Mouse (Mus musculus) layer of hippocampus, adult 2 months (tissue): ENCODE results near the gene Prnp. TPM values are rescaled to one million over a fixed set of nuclear protein-coding genes. Genes with fewer than 3 reads are reported as not detected.

Source experiments
- DNase-seq, 2 experiments: peaks; one replicate each; pipeline ENCODE4 v3.0.0; 2022; ENCODE audit warnings: low spot score in 2 of 2
- H3K27ac ChIP-seq: fragments of 200-600 bp; 2 replicates; pipeline ENCODE4 v1.8.1; 2022
- H3K4me3 ChIP-seq: fragments of 200-600 bp; 2 replicates; pipeline ENCODE4 v1.8.1; 2022; ENCODE audit warnings: mild to moderate bottlenecking
- CTCF ChIP-seq: fragments of 200-600 bp; conservative IDR thresholded peaks from 2 replicates; pipeline ENCODE4 v1.8.1; 2022; ENCODE audit warnings: antibody characterized with exemption, mild to moderate bottlenecking, moderate library complexity
- total RNA-seq, 2 experiments: library from RNA; stranded (reverse); gene quantifications; 2 replicates each; pipeline ENCODE4 v1.2.3; 2021

Prnp gene
- total RNA-seq, 2 experiments from 2014 or later = 984 to 990 TPM

DNA sequence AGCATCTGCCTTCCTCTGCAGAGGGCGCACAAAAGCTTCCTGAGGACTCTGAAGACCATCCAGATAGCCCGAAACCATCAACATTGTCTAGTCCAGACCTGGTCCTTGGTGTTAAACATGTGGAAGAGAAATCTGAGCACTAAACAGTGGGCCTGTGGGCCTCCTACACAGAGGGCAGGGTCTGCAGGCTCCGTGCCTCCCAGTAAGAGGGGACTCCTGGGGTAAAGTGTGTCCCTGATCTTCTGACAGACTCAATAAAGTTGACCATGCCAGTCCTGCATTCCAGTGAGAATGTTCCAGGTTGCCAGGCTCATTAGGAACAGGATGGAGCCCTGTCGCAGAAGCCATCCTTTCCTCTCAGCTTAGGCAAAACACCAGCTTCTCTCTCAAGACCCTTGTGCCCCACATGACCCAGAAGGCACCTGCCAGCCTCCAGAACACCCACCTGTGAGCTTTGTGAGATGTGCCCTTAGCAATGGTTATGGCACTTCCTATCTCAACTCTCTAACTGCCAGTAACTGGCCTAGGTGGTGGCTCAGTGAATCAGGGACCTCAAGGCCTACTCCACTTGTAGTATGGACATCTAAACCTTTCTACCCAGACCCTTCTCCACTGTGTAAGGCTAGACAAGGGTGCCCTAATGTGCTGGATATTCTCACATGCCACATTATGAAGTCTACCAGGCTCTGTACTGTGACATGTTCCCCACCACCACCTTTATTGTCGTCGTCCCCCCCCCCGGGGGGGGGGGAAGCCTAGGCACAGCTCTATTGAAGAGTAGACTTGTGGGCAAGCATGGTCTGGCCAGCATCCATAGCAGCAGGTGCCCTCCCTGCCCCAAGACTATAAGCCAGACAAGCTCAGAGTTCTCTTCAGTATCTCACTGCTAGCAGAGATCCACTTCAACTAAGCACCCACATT is 46.9 kb downstream of the Prnp start:
- TF ChIP-seq CTCF = no peak
- Histone ChIP-seq H3K27ac (no peak overlapping the region), H3K4me3 (no peak overlapping the region)
- DNase-seq = peak in 1 of 2 experiments; percentile 5

DNA sequence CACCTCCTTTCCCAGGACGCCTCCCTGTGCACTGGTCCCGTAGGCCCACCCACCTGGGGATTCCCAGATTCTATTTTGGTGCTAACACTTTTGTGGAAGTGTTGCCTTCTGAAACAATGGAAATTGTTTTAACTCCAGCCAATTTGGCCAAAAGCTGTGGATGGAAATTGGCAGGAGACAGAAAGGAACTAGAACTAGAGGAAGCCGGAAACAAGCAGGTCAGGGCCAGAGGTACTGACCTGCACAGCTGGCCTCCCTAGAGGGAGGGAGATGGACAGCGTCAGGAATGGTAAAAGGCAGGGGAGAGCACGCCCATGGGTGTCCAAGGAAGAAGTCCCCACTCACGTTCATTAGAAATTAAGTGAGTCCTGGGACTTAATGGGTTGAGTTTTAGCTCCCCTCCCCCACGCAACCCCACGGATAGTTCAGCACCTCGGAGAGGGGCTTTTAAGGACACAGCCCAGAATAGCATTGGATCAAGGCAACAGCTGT is 48.0 kb downstream of the Prnp start:
- no peak overlapping the region for H3K27ac ChIP-seq
- TF ChIP-seq CTCF = no peak
- H3K4me3 ChIP-seq = no peak overlapping the region
- DNase-seq = no peak

DNA sequence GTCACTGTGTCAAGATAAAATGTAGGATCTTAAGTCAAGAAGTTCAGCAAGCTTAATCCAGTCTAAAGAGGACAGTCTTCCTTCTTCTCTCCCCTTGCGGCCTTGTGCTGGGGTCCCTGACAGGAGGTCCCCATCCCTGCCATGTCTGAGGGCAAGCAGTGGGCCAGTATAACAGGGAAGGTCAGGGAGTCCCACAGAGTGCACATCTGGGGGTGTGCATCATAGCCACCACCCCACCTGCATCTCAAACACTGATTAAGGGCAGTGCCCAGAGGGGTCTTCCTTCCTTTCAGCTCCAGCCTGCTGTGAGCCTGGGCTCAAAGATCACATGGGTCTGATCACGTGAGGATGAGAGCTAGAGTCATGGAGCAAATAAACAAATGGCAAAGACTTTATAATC is 51.9 kb downstream of the Prnp start:
- Histone ChIP-seq H3K4me3 (no peak overlapping the region), H3K27ac (no peak overlapping the region)
- no peak for TF ChIP-seq CTCF
- DNase-seq = peak in 1 of 2 experiments; percentile 2

DNA sequence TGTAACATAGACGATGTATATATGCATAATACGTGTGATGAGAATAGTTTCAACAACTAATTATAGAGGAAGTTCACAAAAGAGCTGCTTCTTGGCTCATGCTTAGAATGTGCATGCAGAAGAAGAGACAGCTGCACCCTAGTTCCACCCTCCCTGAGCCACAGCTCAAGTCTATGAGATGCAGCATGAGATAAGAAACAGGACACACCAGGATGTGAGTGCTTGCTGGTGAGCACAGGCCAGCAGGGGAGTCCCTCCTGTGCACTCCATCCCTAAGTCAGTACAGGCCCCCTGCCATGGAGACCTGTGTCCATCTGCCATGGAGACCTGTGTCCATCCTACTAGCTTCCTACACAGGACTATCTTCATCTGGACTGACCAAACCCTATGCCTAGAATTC is 60.9 kb downstream of the Prnp start:
- no peak overlapping the region for H3K4me3 ChIP-seq
- no peak for DNase-seq
- H3K27ac ChIP-seq = no peak overlapping the region
- no peak for TF ChIP-seq CTCF

DNA sequence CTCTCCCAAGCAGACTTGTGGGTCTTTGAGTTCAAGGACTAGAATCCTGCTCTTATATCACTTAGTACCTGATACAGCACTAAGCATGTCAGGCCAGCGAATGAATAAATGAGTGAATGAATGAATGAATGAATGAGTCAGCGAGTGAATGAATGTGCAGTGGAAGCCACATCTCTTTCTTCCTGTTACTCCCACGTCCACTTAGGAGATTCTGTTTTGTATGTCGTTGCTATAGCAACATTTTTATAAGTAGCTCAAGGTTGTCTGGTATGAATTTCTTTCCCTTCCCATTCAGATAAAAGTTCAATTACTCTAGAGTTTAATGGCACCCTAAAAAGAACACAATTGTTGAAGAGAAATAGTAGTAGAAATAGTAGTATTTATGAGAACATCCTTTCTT is 61.4 kb downstream of the Prnp start:
- no peak for TF ChIP-seq CTCF
- H3K4me3 ChIP-seq = no peak overlapping the region
- no peak overlapping the region for H3K27ac ChIP-seq
- peak in 1 of 2 experiments; percentile 1 for DNase-seq

DNA sequence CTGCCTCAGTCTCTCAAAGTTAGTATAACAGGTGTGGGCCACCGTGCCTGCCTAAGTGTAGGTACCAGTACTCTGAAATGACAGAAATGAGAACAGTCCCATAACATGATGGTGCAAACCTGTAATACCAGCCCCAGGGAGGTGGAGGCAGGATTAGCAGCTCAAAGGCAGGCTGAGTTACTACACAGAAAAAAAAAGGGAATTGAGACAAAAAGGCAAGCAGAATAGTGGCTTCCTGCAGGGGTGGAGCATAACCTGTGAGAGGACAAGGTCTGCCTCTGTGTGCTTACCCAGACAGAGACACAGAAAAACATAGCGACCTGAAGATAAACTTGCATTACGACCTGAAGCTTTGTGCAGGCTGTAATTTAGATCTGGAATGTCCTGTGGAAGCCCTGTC is 66.9 kb downstream of the Prnp start:
- DNase-seq = no peak
- no peak for TF ChIP-seq CTCF
- Histone ChIP-seq H3K27ac (no peak overlapping the region), H3K4me3 (no peak overlapping the region)

DNA sequence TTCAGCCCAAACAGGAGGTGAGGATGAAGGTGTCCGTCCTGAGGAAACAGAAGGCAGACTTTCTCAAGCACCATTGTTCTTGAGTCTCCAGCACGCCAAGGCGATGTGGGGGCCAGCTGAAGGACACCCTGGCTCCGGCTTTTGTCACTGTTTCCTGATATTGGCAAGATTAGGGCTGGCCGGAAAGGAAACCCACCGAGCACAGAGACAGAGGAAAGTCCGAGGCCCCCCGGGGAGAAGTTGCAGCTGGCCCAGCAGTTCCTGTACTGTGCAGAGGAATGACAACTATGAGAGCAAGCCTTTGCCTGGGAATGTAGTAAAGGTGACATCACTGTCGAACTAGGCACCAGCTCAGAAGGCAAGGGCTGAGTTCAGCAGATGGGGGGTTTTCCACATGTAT is 71.1 kb downstream of the Prnp start:
- TF ChIP-seq CTCF = no peak
- Histone ChIP-seq H3K27ac (no peak overlapping the region), H3K4me3 (no peak overlapping the region)
- no peak for DNase-seq

DNA sequence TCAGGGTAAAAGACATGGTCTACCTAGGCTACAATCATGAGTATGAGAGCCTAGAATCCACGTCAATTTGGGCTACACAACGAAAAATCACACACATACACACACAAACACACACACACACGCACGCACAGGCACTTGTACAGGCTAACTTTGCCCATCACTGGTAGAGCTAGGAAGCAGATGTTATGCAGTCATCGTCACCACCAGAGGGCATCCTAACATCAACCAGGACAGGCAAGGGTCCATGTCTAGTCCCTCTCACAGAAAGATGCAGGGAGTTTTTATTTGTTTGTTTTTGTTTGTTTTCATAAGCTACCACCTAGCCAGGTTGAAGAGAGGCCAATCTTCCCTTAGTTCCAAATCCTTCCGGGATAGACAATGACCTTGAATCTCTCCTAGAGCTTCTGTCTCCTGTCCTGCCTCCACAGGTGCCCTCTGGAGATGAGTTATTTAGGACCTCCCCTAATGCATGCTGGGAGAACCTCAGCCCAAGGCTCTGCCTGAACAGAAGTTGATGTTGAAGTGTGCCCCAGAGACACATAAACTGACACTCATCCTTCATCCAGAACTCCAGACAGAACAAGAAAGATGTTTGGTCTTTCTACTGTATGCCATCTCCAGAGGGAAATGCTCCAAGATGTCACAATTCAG is 72.9 kb downstream of the Prnp start:
- peak; percentile 92 for TF ChIP-seq CTCF
- DNase-seq = peak; percentile 59 to 76
- H3K27ac ChIP-seq = no peak overlapping the region
- no peak overlapping the region for H3K4me3 ChIP-seq

DNA sequence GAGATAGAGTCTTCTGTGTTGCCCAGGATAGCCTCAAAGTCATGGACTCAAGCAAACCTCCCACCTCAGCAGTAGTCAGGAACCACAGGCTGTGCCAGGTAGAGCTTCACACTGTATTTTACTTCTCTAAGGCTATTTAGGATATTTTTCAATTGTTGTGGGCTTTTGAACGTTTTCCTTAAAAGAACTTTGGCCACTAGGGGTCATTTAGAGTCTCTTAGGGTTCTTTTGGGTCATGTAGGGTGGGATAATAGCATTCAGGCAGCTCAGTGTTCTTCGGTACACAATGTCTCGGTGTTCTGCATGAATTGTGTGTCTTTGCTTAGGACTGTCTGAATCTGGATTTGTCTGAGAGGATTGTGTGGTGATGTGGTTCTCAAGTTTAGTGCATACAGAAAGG is 78.2 kb downstream of the Prnp start:
- no peak for DNase-seq

More for the DNA sequence above, 78.2 kb downstream of the Prnp start:
- H3K27ac ChIP-seq = no peak overlapping the region
- H3K4me3 ChIP-seq = no peak overlapping the region
- TF ChIP-seq CTCF = peak; percentile 60

Other genes with a start within 250 kb of the Prnp start
- gene Erv3, start 50.2 kb upstream of the Prnp start, total RNA-seq = under 1 TPM in 1 of 2 experiments, not detected in 1; 0.12 TPM
- gene Prn, start within 50 bp of the Prnp start, total RNA-seq = not detected
- not detected for gene Prnd, start 40.9 kb downstream of the Prnp start, total RNA-seq
- 10 to 100 TPM; 39.9 to 43.2 TPM for gene Rassf2, start 120.3 kb downstream of the Prnp start, total RNA-seq
- 10 to 100 TPM; 93.1 to 96.0 TPM for gene Slc23a2, start 235.2 kb downstream of the Prnp start, total RNA-seq